Mouse (Mus musculus) frontal cortex, adult (tissue): Measurements from ENCODE around the gene Tedc1.
"Not testable (repeated sequence)": the region's sequence is repeated elsewhere in the genome, so short reads cannot be mapped to it uniquely, and the experiment has no call there.

ENCODE experiments used
- ATAC-seq: cut with Nextera tagmentation; 2 replicates; pipeline ENCODE4 v1.9.2; 2017; ENCODE audit warnings: mild to moderate bottlenecking, moderate library complexity, mixed read lengths; ENCODE audit not compliant: low TSS enrichment

The Tedc1 gene

GRCm38 (mm10) chr12:113152991-113153525, 3.2 kb upstream of the Tedc1 start:
- ATAC-seq: no peak

- ATAC-seq: no peak
Measured at GRCm38 (mm10) chr12:113153971-113154370, 2.2 kb upstream of the Tedc1 start.

- ATAC-seq: no peak
Measured at GRCm38 (mm10) chr12:113154747-113155075, 1.5 kb upstream of the Tedc1 start.

- peak; percentile 7; the same call in 1 of the 2 replicates for ATAC-seq
Measured at GRCm38 (mm10) chr12:113155076-113155771, 997 bp upstream of the Tedc1 start.

- ATAC-seq: no peak
Measured at GRCm38 (mm10) chr12:113156540-113156929, 314 bp downstream of the Tedc1 start.

GRCm38 (mm10) chr12:113157002-113157401, 781 bp downstream of the Tedc1 start:
- no peak for ATAC-seq

- no peak for ATAC-seq
Measured at GRCm38 (mm10) chr12:113157521-113157920, 1.3 kb downstream of the Tedc1 start.

- no peak for ATAC-seq
Measured at GRCm38 (mm10) chr12:113157971-113158370, 1.8 kb downstream of the Tedc1 start.

- ATAC-seq: peak; percentile 81
Measured at GRCm38 (mm10) chr12:113163561-113164006, 7.4 kb downstream of the Tedc1 start.

GRCm38 (mm10) chr12:113168031-113168536, 11.9 kb downstream of the Tedc1 start:
- ATAC-seq: no peak

- no peak for ATAC-seq
Measured at GRCm38 (mm10) chr12:113176960-113177725, 20.9 kb downstream of the Tedc1 start.

GRCm38 (mm10) chr12:113181020-113181419, 24.8 kb downstream of the Tedc1 start:
- ATAC-seq: no peak

- ATAC-seq: no peak
Measured at GRCm38 (mm10) chr12:113184945-113185344, 28.7 kb downstream of the Tedc1 start.

- peak; percentile 62 for ATAC-seq
Measured at GRCm38 (mm10) chr12:113185442-113186291, 29.4 kb downstream of the Tedc1 start, which contains the start of gene Tmem121. Tmem121 (plus strand) TSS chr12:113185930.

- ATAC-seq: no peak
Measured at GRCm38 (mm10) chr12:113186326-113187010, 30.2 kb downstream of the Tedc1 start.

GRCm38 (mm10) chr12:113187011-113187375, 30.8 kb downstream of the Tedc1 start:
- ATAC-seq: no peak

GRCm38 (mm10) chr12:113187584-113188295, 31.5 kb downstream of the Tedc1 start:
- peak; percentile 78 for ATAC-seq

- ATAC-seq: no peak
Measured at GRCm38 (mm10) chr12:113188349-113189055, 32.3 kb downstream of the Tedc1 start.

- peak; percentile 27; the same call in 1 of the 2 replicates for ATAC-seq
Measured at GRCm38 (mm10) chr12:113193423-113193822, 37.2 kb downstream of the Tedc1 start.

GRCm38 (mm10) chr12:113199132-113199531, 42.9 kb downstream of the Tedc1 start:
- not testable (repeated sequence) for ATAC-seq
